Mouse (Mus musculus) forebrain, postnatal 0 days (tissue): ENCODE measurements at regions not wholly inside any gene's neighbourhood (a gene's known extent, or its start where the extent isn't known, plus 50 kb on each side); places are given as distances from the start of the nearest gene placed in this dataset.
A peak's percentile ranks its signal among the peaks of the same experiment; 100 is the strongest.

Source experiments
- ATAC-seq: fragments of 200-750 bp; cut with Nextera tagmentation; 2 replicates; pipeline ENCODE4 v1.8.0; 2017; ENCODE audit warnings: mild to moderate bottlenecking, moderate library complexity
- DNase-seq: peaks from one replicate; pipeline ENCODE4 v3.0.0-alpha.2; 2015
- H3K27ac ChIP-seq: fragments of 300-500 bp; sonication (generic); 2 replicates; pipeline ENCODE4 v1.5.1; 2014; ENCODE audit warnings: low read depth, mild to moderate bottlenecking, antibody characterized with exemption, low read length, moderate library complexity, mixed read lengths
- H3K27me3 ChIP-seq: fragments of 300-500 bp; sonication (generic); 2 replicates; pipeline ENCODE4 v1.6.1; 2014; ENCODE audit warnings: mild to moderate bottlenecking, low read length, mixed read lengths; ENCODE audit not compliant: insufficient read depth
- H3K36me3 ChIP-seq: fragments of 300-500 bp; sonication (generic); 2 replicates; pipeline ENCODE4 v1.6.1; 2014; ENCODE audit warnings: mild to moderate bottlenecking, moderate library complexity; ENCODE audit not compliant: insufficient read depth
- H3K4me1 ChIP-seq: fragments of 300-500 bp; sonication (generic); 2 replicates; pipeline ENCODE4 v1.6.1; 2014; ENCODE audit warnings: antibody characterized with exemption; ENCODE audit not compliant: insufficient read depth
- H3K4me2 ChIP-seq: fragments of 300-500 bp; sonication (generic); 2 replicates; pipeline ENCODE4 v1.6.1; 2014; ENCODE audit warnings: low read depth, mild to moderate bottlenecking, moderate library complexity
- H3K4me3 ChIP-seq: fragments of 300-500 bp; sonication (generic); 2 replicates; pipeline ENCODE4 v1.5.1; 2014; ENCODE audit warnings: low read depth, low read length, mixed read lengths
- H3K9ac ChIP-seq: fragments of 300-500 bp; sonication (generic); 2 replicates; pipeline ENCODE4 v1.6.1; 2014; ENCODE audit warnings: mild to moderate bottlenecking
- H3K9me3 ChIP-seq: fragments of 300-500 bp; sonication (generic); 2 replicates; pipeline ENCODE4 v1.6.1; 2016; ENCODE audit warnings: low read length
- CTCF ChIP-seq: sonication (generic); IDR thresholded peaks from 2 replicates; pipeline ENCODE4 v1.5.1; 2016; ENCODE audit warnings: antibody characterized with exemption, control low read depth, low read depth
- WGBS: fragments of 180-500 bp; shearing (Covaris S2); extraction: QIAGEN DNeasy Blood & Tissue Kit; methylation state at CpG from one replicate; pipeline ENCODE4 v1.1.7; 2014; 5-methylcytosine and 5-hydroxymethylcytosine counted together

DNA sequence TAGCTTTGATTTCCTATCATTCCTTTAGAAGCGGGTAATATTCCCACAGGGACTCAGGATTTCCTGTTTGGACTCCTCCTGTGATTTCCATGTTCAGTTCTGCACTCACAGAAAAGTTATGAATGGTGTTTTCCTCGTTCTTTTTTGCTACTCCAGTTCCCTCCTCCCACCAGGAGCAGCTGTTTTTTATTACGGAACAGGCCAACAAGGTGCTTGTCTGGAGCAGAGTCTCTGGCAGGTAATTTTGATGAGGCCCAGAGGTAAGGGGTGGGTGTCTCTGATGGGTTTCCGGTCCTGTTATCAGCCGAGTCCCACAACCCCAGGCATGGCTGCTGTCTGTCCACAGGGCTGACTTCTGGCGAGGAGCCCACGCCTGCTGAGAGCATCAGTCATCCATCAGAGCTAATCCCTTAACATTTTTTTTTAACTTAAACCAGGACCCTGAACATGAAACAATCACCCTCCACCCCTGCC, 364.7 kb downstream of the Ets1 start:
- Histone ChIP-seq H3K4me2 (no peak overlapping the region), H3K4me3 (no peak overlapping the region), H3K4me1 (no peaks in the 10 kb centered on the region), H3K9ac (no peak overlapping the region), H3K9me3 (0 out of 2 replicates have a peak, but pooled peaks cover 7% of the 10 kb centered on the region), H3K36me3 (no peaks in the 10 kb centered on the region), H3K27me3 (no peaks in the 10 kb centered on the region), H3K27ac (no peak overlapping the region)
- DNase-seq: no peak
- 65% methylated on average over 7 of the region's 7 CpGs for WGBS
- TF ChIP-seq CTCF: no peak
- no peak for ATAC-seq

DNA sequence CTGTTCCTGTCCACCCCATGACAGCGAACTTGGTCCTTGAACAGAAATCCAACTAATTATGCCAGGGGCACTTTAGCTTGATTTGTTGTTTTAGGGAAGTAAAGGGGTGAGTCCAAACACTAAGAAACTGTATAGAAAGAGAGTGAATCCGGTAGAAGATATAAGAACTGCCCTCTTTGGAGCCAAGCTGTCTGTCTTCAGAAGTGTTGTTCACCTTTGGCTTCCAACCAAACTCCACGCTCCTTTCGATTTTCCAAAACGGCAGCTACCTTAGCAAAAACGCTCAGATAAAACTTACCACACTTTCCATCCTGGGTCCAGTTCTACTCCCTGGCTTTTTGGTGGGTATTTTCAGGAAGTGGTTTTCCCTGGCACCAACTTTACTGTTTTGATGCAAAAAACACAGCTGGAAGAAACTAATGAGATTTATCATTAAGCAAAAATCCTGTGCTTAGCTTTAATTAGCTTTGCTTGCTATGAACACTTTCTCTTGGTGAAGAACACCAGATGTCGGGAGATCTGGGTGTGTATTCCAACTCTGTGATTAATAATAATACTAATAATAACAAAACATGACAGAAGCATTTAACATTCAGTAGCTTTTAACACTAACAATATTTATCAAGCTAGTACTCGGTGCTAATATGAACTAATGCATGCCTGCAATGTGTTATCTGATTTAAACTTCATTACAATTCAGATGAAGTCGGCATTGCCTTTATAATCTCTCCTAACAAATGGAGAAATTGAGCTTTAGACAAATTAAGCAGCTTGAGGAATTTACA, 365.3 kb downstream of the Ets1 start:
- no peak for ATAC-seq
- TF ChIP-seq CTCF: no peak
- Histone ChIP-seq H3K9ac (no peak overlapping the region), H3K4me3 (no peak overlapping the region), H3K4me2 (no peak overlapping the region), H3K4me1 (no peaks in the 10 kb centered on the region), H3K9me3 (0 out of 2 replicates have a peak, but pooled peaks cover 7% of the 10 kb centered on the region), H3K27me3 (no peaks in the 10 kb centered on the region), H3K27ac (no peak overlapping the region), H3K36me3 (no peaks in the 10 kb centered on the region)
- DNase-seq: peak; percentile 7
- WGBS: 48% methylated on average over 9 of the region's 9 CpGs

DNA sequence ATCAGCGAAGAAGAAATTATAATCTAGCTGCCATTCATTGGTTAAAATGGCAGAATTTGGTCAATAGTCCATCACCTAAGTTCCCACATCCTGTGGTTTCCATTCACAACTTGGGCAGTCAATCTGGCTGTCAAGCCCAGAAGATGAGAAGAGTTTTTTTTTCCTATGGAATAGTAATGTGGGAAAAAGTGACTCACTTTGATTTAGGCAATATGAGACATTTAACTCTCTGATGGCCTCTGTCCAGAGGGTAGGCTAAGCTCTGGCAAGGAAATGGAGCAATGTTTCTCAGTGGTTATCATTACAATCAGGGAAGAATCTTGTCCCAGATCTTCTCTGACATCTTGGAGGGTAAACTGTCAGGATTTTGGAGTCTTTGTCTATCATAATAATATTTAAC, 367.9 kb downstream of the Ets1 start:
- WGBS: 93% methylated on average over 1 of the region's 1 CpGs
- Histone ChIP-seq H3K4me1 (no peaks in the 10 kb centered on the region), H3K4me3 (no peak overlapping the region), H3K9ac (no peak overlapping the region), H3K4me2 (no peak overlapping the region), H3K9me3 (no peaks in the 10 kb centered on the region), H3K27me3 (no peaks in the 10 kb centered on the region), H3K36me3 (no peaks in the 10 kb centered on the region), H3K27ac (no peak overlapping the region)
- ATAC-seq: no peak
- TF ChIP-seq CTCF: no peak
- DNase-seq: no peak

DNA sequence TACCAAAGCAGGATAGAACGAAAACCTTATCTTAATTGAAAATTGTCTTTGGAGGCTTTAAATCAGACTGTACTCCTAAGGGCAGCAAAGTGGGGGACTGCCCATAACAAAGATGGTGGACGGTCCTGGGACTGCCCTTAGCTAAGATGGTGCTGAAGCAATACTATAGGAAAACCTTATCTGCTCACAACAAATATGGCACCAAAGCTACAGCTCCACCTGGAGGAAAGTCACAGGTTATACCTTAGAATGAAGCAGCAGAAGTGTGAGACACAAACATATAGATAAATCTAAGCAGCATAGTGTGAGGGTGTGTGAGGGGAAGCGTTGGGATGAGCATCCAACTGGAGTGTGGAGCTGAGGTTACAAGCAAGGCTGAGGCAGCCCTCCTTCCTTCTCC, 368.5 kb downstream of the Ets1 start:
- Histone ChIP-seq H3K27me3 (no peaks in the 10 kb centered on the region), H3K9ac (no peak overlapping the region), H3K36me3 (no peaks in the 10 kb centered on the region), H3K9me3 (no peaks in the 10 kb centered on the region), H3K27ac (no peak overlapping the region), H3K4me2 (no peak overlapping the region), H3K4me1 (no peaks in the 10 kb centered on the region), H3K4me3 (no peak overlapping the region)
- DNase-seq (no peak), ATAC-seq (no peak)
- no peak for TF ChIP-seq CTCF
- 94% methylated on average over 3 of the region's 3 CpGs for WGBS

DNA sequence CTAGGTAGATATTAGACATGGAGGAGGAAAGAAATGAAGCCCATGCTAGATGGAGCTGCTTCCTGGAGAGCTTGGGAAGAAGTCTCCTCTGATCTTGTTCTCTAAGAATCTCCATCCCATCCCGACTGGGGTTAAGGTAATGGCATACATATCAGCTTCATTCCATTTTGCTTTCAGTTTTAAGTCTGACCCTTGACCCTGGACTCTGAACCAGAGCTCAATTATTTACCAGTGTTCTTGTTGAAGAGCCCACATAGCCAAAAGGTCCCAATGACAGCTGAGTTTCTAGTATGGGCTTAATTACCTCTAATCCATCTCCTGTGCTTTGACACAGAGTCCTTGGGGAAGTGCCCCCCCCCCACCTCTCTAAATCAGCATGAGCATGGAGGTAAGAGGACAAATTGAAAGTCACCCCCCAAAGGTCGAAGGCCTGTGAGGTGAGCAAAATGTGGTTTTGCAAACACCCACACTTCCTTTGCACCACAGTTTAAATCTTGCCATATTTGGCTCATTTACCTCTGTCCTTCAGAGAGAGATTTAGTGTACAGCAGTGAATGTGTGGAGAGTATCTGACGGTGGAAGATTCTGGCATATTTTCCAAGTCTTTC, 371.5 kb downstream of the Ets1 start:
- no peak for DNase-seq
- H3K9me3 ChIP-seq: no peaks in the 10 kb centered on the region
- H3K27me3 ChIP-seq: no peaks in the 10 kb centered on the region
- no peaks in the 10 kb centered on the region for H3K4me1 ChIP-seq
- no peak overlapping the region for H3K9ac ChIP-seq
- H3K36me3 ChIP-seq: no peaks in the 10 kb centered on the region
- H3K27ac ChIP-seq: no peak overlapping the region
- ATAC-seq: no peak
- no peak overlapping the region for H3K4me2 ChIP-seq
- no peak for TF ChIP-seq CTCF
- WGBS: 80% methylated on average over 3 of the region's 3 CpGs
- no peak overlapping the region for H3K4me3 ChIP-seq

DNA sequence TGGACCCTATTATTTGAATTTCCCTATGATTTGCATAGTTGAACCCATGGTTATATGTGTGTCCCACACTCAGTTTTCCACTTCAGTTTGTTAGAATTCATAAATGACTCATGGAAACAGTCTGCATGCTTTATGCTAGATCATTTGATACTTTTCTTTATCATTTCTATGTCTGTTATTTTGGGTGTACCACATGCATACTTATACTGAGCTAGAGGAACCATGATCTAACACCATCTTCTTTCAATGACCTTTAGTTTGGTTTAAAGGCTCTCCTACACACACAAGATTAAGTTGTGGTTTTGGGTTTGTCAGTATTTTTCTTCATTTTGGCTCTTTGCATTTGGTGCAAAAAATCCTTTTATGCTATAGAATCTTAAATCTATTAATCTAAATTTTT, 375.2 kb downstream of the Ets1 start:
- TF ChIP-seq CTCF: no peak
- no peak for ATAC-seq

DNA sequence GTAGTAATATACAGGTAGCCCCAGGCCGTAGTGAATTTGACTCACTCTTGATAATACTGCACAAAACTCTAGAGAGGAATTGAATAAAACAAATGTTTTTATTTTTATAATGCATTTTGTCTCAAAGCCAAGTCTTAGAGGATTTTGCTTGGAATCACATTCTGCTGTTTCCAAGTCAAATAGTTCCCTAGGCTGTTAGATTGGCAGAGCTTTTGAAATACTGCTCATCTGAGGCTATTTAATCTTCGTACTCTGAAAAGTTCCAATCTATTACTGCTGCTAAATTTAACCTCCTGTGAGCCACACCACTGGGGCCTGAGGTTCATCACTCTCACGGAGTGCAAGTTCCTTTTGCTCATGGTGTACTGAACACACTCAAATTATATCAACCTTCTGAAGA, 399.4 kb downstream of the Ets1 start:
- no peak overlapping the region for H3K4me2 ChIP-seq
- ATAC-seq: no peak
- no peaks in the 10 kb centered on the region for H3K9me3 ChIP-seq
- H3K4me1 ChIP-seq: no peaks in the 10 kb centered on the region
- no peaks in the 10 kb centered on the region for H3K27me3 ChIP-seq
- H3K9ac ChIP-seq: no peak overlapping the region
- DNase-seq: no peak
- no peaks in the 10 kb centered on the region for H3K36me3 ChIP-seq
- 54% methylated on average over 3 of the region's 3 CpGs for WGBS
- H3K27ac ChIP-seq: no peak overlapping the region
- no peak for TF ChIP-seq CTCF
- H3K4me3 ChIP-seq: no peak overlapping the region

More for the DNA sequence above, 375.2 kb downstream of the Ets1 start:
- H3K36me3 ChIP-seq: no peaks in the 10 kb centered on the region
- H3K4me1 ChIP-seq: no peaks in the 10 kb centered on the region
- H3K4me2 ChIP-seq: no peak overlapping the region
- no peak overlapping the region for H3K27ac ChIP-seq
- H3K4me3 ChIP-seq: no peak overlapping the region
- H3K27me3 ChIP-seq: no peaks in the 10 kb centered on the region
- no peak overlapping the region for H3K9ac ChIP-seq
- DNase-seq: no peak
- H3K9me3 ChIP-seq: no peaks in the 10 kb centered on the region
